Mouse (Mus musculus): Measurements from ENCODE around the gene Acyp2.

DNA sequence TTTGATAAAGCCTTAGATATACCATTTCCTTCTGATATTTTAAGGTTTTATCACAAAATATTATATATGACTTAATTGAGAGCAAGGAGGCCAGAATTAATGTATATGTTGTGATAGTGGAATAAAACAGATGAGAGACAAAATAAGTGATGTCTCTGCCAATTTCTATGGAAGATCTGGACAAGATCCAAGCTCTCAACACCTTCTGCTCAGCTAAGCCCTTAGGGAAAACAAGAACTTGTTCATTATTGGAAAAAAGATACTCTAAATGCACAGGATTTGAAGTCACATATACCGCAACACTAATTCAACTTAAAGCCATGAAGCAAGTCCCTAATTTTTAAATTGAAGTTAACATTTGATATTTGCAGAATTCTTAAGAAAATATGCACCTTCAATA, 96.0 kb downstream of the Acyp2 start:
- no peak for TF ChIP-seq CTCF (IDR thresholded peaks at IDR 0.05 in 2 of 3, conservative IDR thresholded peaks at IDR 0.05 in 1 of 3; ENCODE audit: control insufficient read depth in 1 of 3, insufficient read depth in 1 of 3, low read depth in 2 of 3, low read length in 3 of 3, poor library complexity in 1 of 3, severe bottlenecking in 1 of 3)
- TF ChIP-seq SMC3 (IDR thresholded peaks at IDR 0.05; ENCODE audit: low read depth, low read length) = no peak
- no peak for TF ChIP-seq MYB (IDR thresholded peaks at IDR 0.05; ENCODE audit: low read depth, low read length)

Measured in MEL (cell line).